Mouse (Mus musculus) midbrain, embryonic 11.5 days (tissue): Measurements from ENCODE around the gene Lrrtm3. TPM values are rescaled to one million over a fixed set of nuclear protein-coding genes. Genes with fewer than 3 reads are reported as not detected.

Experiments
- ATAC-seq: fragments of 200-750 bp; cut with Nextera tagmentation; 2 replicates; pipeline ENCODE4 v1.8.0; 2017; ENCODE audit warnings: moderate TSS enrichment, moderate library complexity; ENCODE audit not compliant: low FRiP score
- DNase-seq: peaks from one replicate; pipeline ENCODE4 v3.0.0; 2015; ENCODE audit warnings: low spot score; ENCODE audit errors: missing footprints
- H3K27ac ChIP-seq: fragments of 300-500 bp; sonication (generic); 2 replicates; pipeline ENCODE4 v1.5.1; 2014; ENCODE audit warnings: low read depth, low read length
- H3K27me3 ChIP-seq: fragments of 300-500 bp; sonication (generic); 2 replicates; pipeline ENCODE4 v1.6.1; 2014; ENCODE audit warnings: mild to moderate bottlenecking, low read length, moderate library complexity, mixed read lengths; ENCODE audit not compliant: control insufficient read depth, insufficient read depth
- H3K36me3 ChIP-seq: fragments of 300-500 bp; sonication (generic); 2 replicates; pipeline ENCODE4 v1.6.1; 2014; ENCODE audit warnings: mild to moderate bottlenecking, low read length, moderate library complexity, mixed read lengths; ENCODE audit not compliant: control insufficient read depth, insufficient read depth
- H3K4me1 ChIP-seq: fragments of 300-500 bp; sonication (generic); 2 replicates; pipeline ENCODE4 v1.6.1; 2014; ENCODE audit warnings: low read length; ENCODE audit not compliant: control insufficient read depth, insufficient read depth
- H3K4me2 ChIP-seq: fragments of 300-500 bp; sonication (generic); 2 replicates; pipeline ENCODE4 v1.6.1; 2014; ENCODE audit warnings: mild to moderate bottlenecking, moderate library complexity
- H3K4me3 ChIP-seq: fragments of 300-500 bp; sonication (generic); 2 replicates; pipeline ENCODE4 v1.5.1; 2014; ENCODE audit warnings: low read depth, low read length
- H3K9ac ChIP-seq: fragments of 300-500 bp; sonication (generic); 2 replicates; pipeline ENCODE4 v1.6.1; 2014; ENCODE audit warnings: low read length
- H3K9me3 ChIP-seq: fragments of 300-500 bp; sonication (generic); 2 replicates; pipeline ENCODE4 v1.6.1; 2016; ENCODE audit warnings: low read length; ENCODE audit not compliant: control insufficient read depth
- WGBS: fragments of 180-500 bp; shearing (Covaris S2); extraction: QIAGEN DNeasy Blood & Tissue Kit; methylation state at CpG from one replicate; pipeline ENCODE4 v1.1.7; 2014; 5-methylcytosine and 5-hydroxymethylcytosine counted together
- polyA plus RNA-seq: library from polyadenylated mRNA; unstranded; fragments of >200 nt; fragmentation: Nextera tagmentation; extraction: Ambion mirVana; gene quantifications from 2 replicates; pipeline ENCODE4 v1.2.1, GENCODE M21; 2014

Lrrtm3 gene
- polyA plus RNA-seq: 2.1 and 2.6 TPM in 2 replicates

- peak within 1 kb of the TSS; percentile 36; the same call in 1 of the 2 replicates for H3K9ac ChIP-seq
- ATAC-seq (peak; percentile 94), DNase-seq (peak; percentile 93)
- peak within 1 kb of the TSS; percentile 70 for H3K4me2 ChIP-seq
- H3K4me1 ChIP-seq: peaks cover 7% of the 10 kb centered on the region
- peak within 1 kb of the TSS; percentile 32 for H3K4me3 ChIP-seq
- WGBS: 1% methylated on average over 22 of the region's 22 CpGs
- no peak within 1 kb of the TSS for H3K27ac ChIP-seq
- H3K9me3 ChIP-seq: no peaks in the 10 kb centered on the region
- H3K27me3 ChIP-seq: peaks cover 13% of the 10 kb centered on the region
- H3K36me3 ChIP-seq: no peaks in the 10 kb centered on the region
These were observed at the start of gene Lrrtm3 for GRCm38 (mm10) chr10:64089680-64090460. Lrrtm3 (minus strand) TSS chr10:64090277.

DNA sequence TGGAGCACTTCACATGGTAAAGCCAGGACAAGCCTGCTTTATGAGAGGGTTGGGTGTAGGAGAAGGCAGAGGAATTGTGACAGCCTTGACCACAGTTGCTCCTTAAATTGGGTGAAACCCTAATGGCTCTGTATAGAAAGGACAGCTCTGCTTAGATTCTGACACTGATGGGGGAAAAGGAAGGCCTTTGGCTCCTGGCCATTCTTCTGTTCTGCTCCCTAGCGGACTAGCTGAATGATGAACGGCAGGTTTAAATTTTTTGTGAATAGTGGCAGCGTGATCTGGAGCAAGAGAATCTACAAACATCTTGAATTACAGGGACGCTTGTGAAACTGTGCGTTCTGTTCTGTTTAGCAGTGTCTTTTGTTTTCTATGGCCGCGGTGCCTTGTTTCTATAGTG lies 45.4 kb upstream of the Lrrtm3 start:
- no peak overlapping the region for H3K9ac ChIP-seq
- DNase-seq (no peak), ATAC-seq (no peak)
- 34% methylated on average over 7 of the region's 7 CpGs for WGBS
- H3K27me3 ChIP-seq: no peaks in the 10 kb centered on the region
- no peak overlapping the region for H3K27ac ChIP-seq
- no peak overlapping the region for H3K4me2 ChIP-seq
- H3K36me3 ChIP-seq: no peaks in the 10 kb centered on the region
- H3K4me1 ChIP-seq: no peaks in the 10 kb centered on the region
- H3K4me3 ChIP-seq: no peak overlapping the region
- H3K9me3 ChIP-seq: no peaks in the 10 kb centered on the region

GRCm38 (mm10) chr10:64133461-64133860 lies 43.4 kb upstream of the Lrrtm3 start:
- no peak overlapping the region for H3K27ac ChIP-seq
- no peaks in the 10 kb centered on the region for H3K9me3 ChIP-seq
- no peaks in the 10 kb centered on the region for H3K36me3 ChIP-seq
- H3K4me2 ChIP-seq: no peak overlapping the region
- no peak for DNase-seq
- H3K27me3 ChIP-seq: no peaks in the 10 kb centered on the region
- no peak overlapping the region for H3K4me3 ChIP-seq
- H3K9ac ChIP-seq: no peak overlapping the region
- no peak for ATAC-seq
- H3K4me1 ChIP-seq: no peaks in the 10 kb centered on the region
- WGBS: 85% methylated on average over 3 of the region's 3 CpGs

DNA sequence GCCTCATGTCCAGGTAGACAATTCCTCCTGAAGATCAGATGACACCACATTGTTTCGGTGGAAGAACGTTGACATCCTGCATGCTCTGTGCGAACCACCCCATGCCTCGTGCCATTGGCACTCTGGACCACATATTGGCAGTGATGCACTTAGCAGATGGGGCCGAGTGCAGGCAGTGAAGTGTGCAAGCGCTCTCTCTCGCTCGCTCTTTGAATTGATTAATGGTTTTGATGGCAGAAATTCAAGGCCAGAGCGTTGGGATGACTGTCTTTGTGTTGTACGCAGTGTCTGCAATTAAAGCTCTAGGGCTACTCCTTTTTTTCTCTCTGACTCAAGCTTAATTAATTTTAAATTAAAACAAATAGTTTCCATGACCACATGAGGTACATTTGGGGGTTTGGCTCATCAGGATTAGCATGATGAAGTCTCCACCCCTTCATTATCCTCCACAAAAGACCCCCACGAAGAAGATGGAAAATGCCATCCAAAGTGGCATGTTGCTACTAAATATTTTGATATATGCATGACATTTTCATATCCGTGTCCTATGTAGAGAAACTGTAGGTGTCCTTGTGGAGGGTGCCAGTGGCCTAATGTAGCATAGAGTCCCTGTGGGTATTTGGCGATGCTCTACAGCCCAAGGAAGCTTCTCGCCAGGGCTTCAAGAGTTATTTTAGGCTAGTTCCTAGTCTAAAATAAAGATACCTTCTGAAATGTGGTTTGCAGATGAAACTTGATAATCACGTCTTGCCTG lies 40.5 kb upstream of the Lrrtm3 start:
- no peaks in the 10 kb centered on the region for H3K36me3 ChIP-seq
- DNase-seq (no peak), ATAC-seq (no peak)
- no peaks in the 10 kb centered on the region for H3K4me1 ChIP-seq
- H3K9ac ChIP-seq: no peak overlapping the region
- no peak overlapping the region for H3K4me2 ChIP-seq
- no peak overlapping the region for H3K4me3 ChIP-seq
- no peaks in the 10 kb centered on the region for H3K9me3 ChIP-seq
- H3K27ac ChIP-seq: no peak overlapping the region
- WGBS: 91% methylated on average over 15 of the region's 15 CpGs
- no peaks in the 10 kb centered on the region for H3K27me3 ChIP-seq

DNA sequence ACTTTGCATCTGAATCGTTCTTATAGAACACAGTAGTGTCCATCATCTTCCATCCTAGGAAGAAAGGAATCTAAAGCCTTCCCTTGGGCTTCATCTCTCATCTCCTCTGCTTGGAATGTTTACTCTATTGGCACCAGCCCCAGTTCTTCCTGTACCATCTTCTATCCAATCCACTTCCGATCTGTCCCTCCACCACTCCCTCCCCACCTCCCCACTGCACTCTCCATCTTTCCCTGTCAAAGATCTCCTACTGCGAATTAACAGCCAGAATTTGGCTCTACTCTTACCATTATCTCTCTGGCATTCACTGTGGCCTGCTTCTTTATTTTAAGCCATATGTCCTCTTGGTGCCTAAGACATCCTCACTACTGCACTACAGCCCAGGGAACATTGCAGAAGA lies 28.8 kb upstream of the Lrrtm3 start:
- Histone ChIP-seq H3K36me3 (no peaks in the 10 kb centered on the region), H3K27me3 (no peaks in the 10 kb centered on the region), H3K9ac (no peak overlapping the region), H3K4me3 (no peak overlapping the region), H3K4me2 (no peak overlapping the region), H3K27ac (no peak overlapping the region), H3K9me3 (no peaks in the 10 kb centered on the region), H3K4me1 (no peaks in the 10 kb centered on the region)
- DNase-seq (no peak), ATAC-seq (no peak)
- 79% methylated on average over 3 of the region's 3 CpGs for WGBS

GRCm38 (mm10) chr10:64115246-64115645 lies 25.2 kb upstream of the Lrrtm3 start:
- WGBS: 94% methylated on average over 11 of the region's 11 CpGs
- no peak for ATAC-seq

DNA sequence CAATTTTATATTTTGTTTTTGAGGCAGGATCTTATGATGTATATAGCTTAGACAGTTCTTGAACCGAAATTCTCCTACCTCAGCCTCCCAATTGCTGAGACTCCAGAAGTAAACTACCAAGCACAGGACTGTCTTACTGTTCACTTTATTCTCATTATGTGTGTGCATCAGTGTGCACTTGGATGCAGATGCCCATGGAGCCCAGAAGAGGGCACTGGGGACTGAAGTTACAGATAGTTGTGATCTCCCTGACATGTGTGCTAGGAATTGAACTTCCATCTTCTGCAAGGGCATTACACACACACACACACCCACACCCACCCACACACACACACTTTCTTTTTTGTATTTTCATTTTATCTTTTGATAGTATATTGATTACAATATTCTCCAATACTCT lies 6.5 kb upstream of the Lrrtm3 start:
- Histone ChIP-seq H3K4me1 (no peaks in the 10 kb centered on the region), H3K27me3 (no peaks in the 10 kb centered on the region), H3K27ac (no peak overlapping the region), H3K4me3 (no peak overlapping the region), H3K4me2 (no peak overlapping the region), H3K9me3 (no peaks in the 10 kb centered on the region), H3K9ac (no peak overlapping the region), H3K36me3 (no peaks in the 10 kb centered on the region)
- ATAC-seq (no peak), DNase-seq (no peak)
- WGBS: 90% methylated on average over 1 of the region's 1 CpGs

More at GRCm38 (mm10) chr10:64115246-64115645, 25.2 kb upstream of the Lrrtm3 start:
- no peaks in the 10 kb centered on the region for H3K9me3 ChIP-seq
- no peaks in the 10 kb centered on the region for H3K4me1 ChIP-seq
- H3K4me2 ChIP-seq: no peak overlapping the region
- no peaks in the 10 kb centered on the region for H3K27me3 ChIP-seq
- no peaks in the 10 kb centered on the region for H3K36me3 ChIP-seq
- DNase-seq: no peak
- no peak overlapping the region for H3K9ac ChIP-seq
- H3K4me3 ChIP-seq: no peak overlapping the region
- H3K27ac ChIP-seq: no peak overlapping the region

- H3K4me1 ChIP-seq: peaks cover 7% of the 10 kb centered on the region
- H3K27ac ChIP-seq: no peak overlapping the region
- H3K9me3 ChIP-seq: no peaks in the 10 kb centered on the region
- H3K36me3 ChIP-seq: no peaks in the 10 kb centered on the region
- DNase-seq (peak; percentile 91), ATAC-seq (no peak)
- WGBS: 18% methylated on average over 19 of the region's 19 CpGs
- peaks cover 13% of the 10 kb centered on the region for H3K27me3 ChIP-seq
- peak overlapping the region; percentile 70 for H3K4me2 ChIP-seq
- 0 out of 2 replicates have a peak overlapping the region, but pooled peaks have one; percentile 1 for H3K4me3 ChIP-seq
- H3K9ac ChIP-seq: no peak overlapping the region
These were observed 1.2 kb downstream of the Lrrtm3 start for GRCm38 (mm10) chr10:64088774-64089460.
